In the genomic region with DNA sequence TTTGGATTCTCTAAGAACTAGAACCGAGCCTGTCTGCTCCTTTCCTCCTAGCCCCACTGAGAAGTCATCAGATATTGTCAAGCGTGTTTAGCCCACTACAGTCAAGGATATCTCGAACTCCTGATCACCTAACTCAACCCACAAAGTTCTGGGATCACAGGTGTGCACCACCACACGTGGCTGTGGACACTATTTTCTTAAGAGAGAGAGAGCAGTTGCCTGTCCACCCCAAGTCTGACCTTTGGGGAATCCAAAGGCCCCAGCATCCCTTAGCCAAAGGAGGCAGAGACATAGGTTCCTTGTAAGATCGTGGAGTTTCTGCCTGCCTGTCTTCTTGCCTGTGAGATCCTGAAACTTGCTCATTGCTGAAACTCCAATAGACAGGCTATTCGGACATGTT, we compare ENCODE assay signal across 8 mouse cellular contexts. TPM values are rescaled to one million over a fixed set of nuclear protein-coding genes. Genes with fewer than 3 reads are reported as not detected.
DNase-seq lines count a peak whose midpoint lies in the region; ATAC-seq and TF ChIP-seq lines count a peak whose summit lies in the region.

No protein-coding gene starts in this region.

- peaks cover 27% of the 10 kb centered on the region for H3K36me3 ChIP-seq in lung, embryonic 14.5 days (ENCODE audit: insufficient read depth)
- H3K36me3 ChIP-seq in forebrain, embryonic 11.5 days (ENCODE audit: control insufficient read depth, insufficient read depth, low read length) = peaks cover 10% of the 10 kb centered on the region; the same call in 1 of the 2 replicates
- H3K36me3 ChIP-seq in limb, embryonic 11.5 days (ENCODE audit: control insufficient read depth, insufficient read depth, low read length) = peaks cover 18% of the 10 kb centered on the region
- peaks cover 21% of the 10 kb centered on the region for H3K36me3 ChIP-seq in neural tube, embryonic 15.5 days

- peak overlapping the region; percentile 87 for H3K4me3 ChIP-seq in lung, embryonic 14.5 days (ENCODE audit: low read depth, low read length)
- peak overlapping the region; percentile 94 for H3K4me3 ChIP-seq in forebrain, embryonic 11.5 days (ENCODE audit: low read depth, low read length)
- H3K4me3 ChIP-seq in limb, embryonic 11.5 days (ENCODE audit: low read depth, low read length) = peak overlapping the region; percentile 80
- peak overlapping the region; percentile 74 for H3K4me3 ChIP-seq in neural tube, embryonic 15.5 days (replicated peaks)

- ATAC-seq in lung, embryonic 14.5 days (ENCODE audit: insufficient read depth) = peak; percentile 26; the same call in 1 of the 2 replicates
- no peak; the same call in 1 of the 2 replicates for ATAC-seq in forebrain, embryonic 11.5 days (replicated peaks; ENCODE audit: low FRiP score)
- ATAC-seq in limb, embryonic 11.5 days (ENCODE audit: insufficient number of reproducible peaks, low FRiP score, low TSS enrichment, low read depth) = 0 out of 2 replicates have a peak, but pooled peaks have one; percentile 24
- ATAC-seq in neural tube, embryonic 15.5 days (ENCODE audit: low FRiP score) = peak; percentile 23
- ATAC-seq in megakaryocyte progenitor cell, adult 5-6 weeks (replicated peaks; ENCODE audit: poor library complexity) = no peak

- H3K4me1 ChIP-seq in lung, embryonic 14.5 days (ENCODE audit: insufficient read depth) = 0 out of 2 replicates have a peak, but pooled peaks cover 3% of the 10 kb centered on the region
- peaks cover 5% of the 10 kb centered on the region for H3K4me1 ChIP-seq in forebrain, embryonic 11.5 days (replicated peaks; ENCODE audit: control insufficient read depth, insufficient read depth, low read length)
- H3K4me1 ChIP-seq in limb, embryonic 11.5 days (ENCODE audit: control insufficient read depth, insufficient read depth, low read length) = peaks cover 4% of the 10 kb centered on the region; the same call in 1 of the 2 replicates
- H3K4me1 ChIP-seq in neural tube, embryonic 15.5 days = peaks cover 18% of the 10 kb centered on the region

- 24% methylated on average over 6 of the region's 6 CpGs for WGBS in lung, embryonic 14.5 days
- 24% methylated on average over 6 of the region's 6 CpGs for WGBS in forebrain, embryonic 11.5 days
- 27% methylated on average over 6 of the region's 6 CpGs for WGBS in limb, embryonic 11.5 days
- 24% methylated on average over 6 of the region's 6 CpGs for WGBS in neural tube, embryonic 15.5 days

- no peaks in the 10 kb centered on the region for H3K27me3 ChIP-seq in lung, embryonic 14.5 days (ENCODE audit: insufficient read depth, low read length)
- H3K27me3 ChIP-seq in forebrain, embryonic 11.5 days (ENCODE audit: control insufficient read depth, insufficient read depth, low read length) = no peaks in the 10 kb centered on the region
- no peaks in the 10 kb centered on the region for H3K27me3 ChIP-seq in limb, embryonic 11.5 days (ENCODE audit: control insufficient read depth, insufficient read depth, low read length)
- no peaks in the 10 kb centered on the region for H3K27me3 ChIP-seq in neural tube, embryonic 15.5 days (replicated peaks)

- no peak for DNase-seq in lung, embryonic 14.5 days
- no peak for DNase-seq in lung, postnatal 4 days
- no peak for DNase-seq in forebrain, embryonic 11.5 days (ENCODE audit: low spot score)
- no peak for DNase-seq in limb, embryonic 11.5 days (ENCODE audit: low spot score)
- DNase-seq in ovary, postnatal 14 days (ENCODE audit: low spot score) = no peak
- DNase-seq in adrenal gland, adult 8-10 months = no peak

- no peak for TF ChIP-seq CTCF in lung, embryonic 14.5 days (IDR thresholded peaks at IDR 0.05; ENCODE audit: low read depth)

- peak overlapping the region; percentile 67 for H3K4me2 ChIP-seq in lung, embryonic 14.5 days
- H3K4me2 ChIP-seq in forebrain, embryonic 11.5 days (ENCODE audit: low read depth, low read length, severe bottlenecking) = peak overlapping the region; percentile 52
- H3K4me2 ChIP-seq in limb, embryonic 11.5 days (ENCODE audit: low read depth, severe bottlenecking) = peak overlapping the region; percentile 48
- peak overlapping the region; percentile 65 for H3K4me2 ChIP-seq in neural tube, embryonic 15.5 days

- no peak overlapping the region for H3K27ac ChIP-seq in lung, embryonic 14.5 days (ENCODE audit: low read depth)
- H3K27ac ChIP-seq in forebrain, embryonic 11.5 days (ENCODE audit: low read depth, low read length) = no peak overlapping the region
- H3K27ac ChIP-seq in limb, embryonic 11.5 days (replicated peaks; ENCODE audit: low read depth, low read length) = no peak overlapping the region
- H3K27ac ChIP-seq in neural tube, embryonic 15.5 days (replicated peaks) = peak overlapping the region; percentile 75

- H3K9ac ChIP-seq in lung, embryonic 14.5 days = peak overlapping the region; percentile 45
- peak overlapping the region; percentile 24 for H3K9ac ChIP-seq in forebrain, embryonic 11.5 days (ENCODE audit: low read length)
- peak overlapping the region; percentile 50 for H3K9ac ChIP-seq in limb, embryonic 11.5 days (ENCODE audit: low read length)
- H3K9ac ChIP-seq in neural tube, embryonic 15.5 days (replicated peaks) = peak overlapping the region; percentile 45

- no peaks in the 10 kb centered on the region for H3K9me3 ChIP-seq in lung, embryonic 14.5 days (ENCODE audit: low read depth, low read length)
- no peaks in the 10 kb centered on the region for H3K9me3 ChIP-seq in forebrain, embryonic 11.5 days (ENCODE audit: control insufficient read depth, low read length)
- no peaks in the 10 kb centered on the region for H3K9me3 ChIP-seq in limb, embryonic 11.5 days (ENCODE audit: control insufficient read depth, low read length)
- H3K9me3 ChIP-seq in neural tube, embryonic 15.5 days (replicated peaks) = no peaks in the 10 kb centered on the region

RNA-seq across cellular contexts. Expression of a gene that starts 0.6 kb away (rescaled TPM):
- polyA plus RNA-seq in lung, embryonic 14.5 days (2014; fragmentation: Nextera tagmentation; extraction: Ambion mirVana) = 717 and 719 TPM in 2 replicates
- polyA plus RNA-seq in forebrain, embryonic 11.5 days (2014; fragmentation: Nextera tagmentation; extraction: Ambion mirVana) = 441 and 442 TPM in 2 replicates
- 585 and 598 TPM in 2 replicates for polyA plus RNA-seq in limb, embryonic 11.5 days (2014; fragmentation: Nextera tagmentation; extraction: Ambion mirVana)
- 329 and 348 TPM in 2 replicates for polyA plus RNA-seq in neural tube, embryonic 15.5 days (2015; fragmentation: Nextera tagmentation; extraction: Ambion mirVana)
- 2,167 and 2,499 TPM in 2 replicates for total RNA-seq in megakaryocyte progenitor cell, adult 5-6 weeks (2015)
- 497 and 660 TPM in 2 replicates for total RNA-seq in megakaryocyte progenitor cell, adult 5-6 weeks (2017)
- total RNA-seq in adrenal gland, adult 8-10 months (2022) = 100 to 1,000 TPM; 589 to 669 (median 644) TPM

Comparison
In these comparisons a context has a peak if more than half of its experiments do, and no peak if none do; other contexts are left out.
1. ATAC-seq: peak in lung, embryonic 14.5 days (single experiment), limb, embryonic 11.5 days (single experiment) and neural tube, embryonic 15.5 days (single experiment); none in forebrain, embryonic 11.5 days (single experiment) and megakaryocyte progenitor cell, adult 5-6 weeks (single experiment).
2. Peak in every context shown above with its lines, with median percentiles within 50 percentile points of each other: H3K4me2 ChIP-seq, H3K4me3 ChIP-seq and H3K9ac ChIP-seq.